Mouse (Mus musculus) urinary bladder, postnatal 14 days (tissue): ENCODE measurements around the gene Serpina3n.
"Not testable (repeated sequence)": the region's sequence is repeated elsewhere in the genome, so short reads cannot be mapped to it uniquely, and the experiment has no call there.

Source experiments
- DNase-seq: peaks from one replicate; pipeline ENCODE4 v3.0.0; 2021; ENCODE audit warnings: low spot score

Gene Serpina3n

DNA sequence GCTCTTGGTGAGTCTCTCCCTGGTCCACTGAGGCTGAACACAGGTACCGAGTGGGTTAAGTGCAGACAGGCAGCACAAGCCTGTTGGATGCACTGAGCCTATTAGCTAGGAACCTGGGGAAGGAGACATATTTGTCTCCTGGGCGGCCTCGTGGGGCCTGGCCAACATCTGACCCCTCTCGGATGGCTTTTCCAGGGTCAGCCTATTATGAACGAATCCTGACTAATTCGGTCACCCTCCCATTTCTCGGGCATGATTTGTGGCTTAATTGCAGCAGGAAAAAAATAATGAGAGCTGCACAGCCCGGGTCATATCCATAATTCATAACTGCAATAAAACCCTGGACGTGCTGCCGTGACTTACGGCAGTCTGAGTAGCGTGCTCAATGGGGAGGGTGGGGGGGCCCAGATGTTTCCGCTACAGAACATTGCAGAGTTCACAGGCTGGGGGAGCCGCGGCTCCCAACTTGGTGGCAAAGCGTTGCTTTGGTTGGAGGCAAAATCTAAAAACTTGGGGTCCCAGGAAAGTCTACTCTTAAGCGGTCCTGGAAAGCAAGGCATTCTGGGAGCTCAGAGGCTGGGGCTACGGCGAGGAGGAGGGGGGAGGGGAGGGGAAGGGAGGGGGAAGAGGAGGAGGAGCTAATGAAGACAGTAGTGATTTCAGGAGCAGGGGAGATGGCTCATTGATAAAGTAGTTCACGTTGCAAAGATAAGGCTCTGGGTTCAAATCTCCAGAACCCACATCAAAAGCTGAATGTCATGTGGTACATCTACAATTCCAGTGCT, 27.6 kb downstream of the Serpina3n start:
- no peak for DNase-seq

DNA sequence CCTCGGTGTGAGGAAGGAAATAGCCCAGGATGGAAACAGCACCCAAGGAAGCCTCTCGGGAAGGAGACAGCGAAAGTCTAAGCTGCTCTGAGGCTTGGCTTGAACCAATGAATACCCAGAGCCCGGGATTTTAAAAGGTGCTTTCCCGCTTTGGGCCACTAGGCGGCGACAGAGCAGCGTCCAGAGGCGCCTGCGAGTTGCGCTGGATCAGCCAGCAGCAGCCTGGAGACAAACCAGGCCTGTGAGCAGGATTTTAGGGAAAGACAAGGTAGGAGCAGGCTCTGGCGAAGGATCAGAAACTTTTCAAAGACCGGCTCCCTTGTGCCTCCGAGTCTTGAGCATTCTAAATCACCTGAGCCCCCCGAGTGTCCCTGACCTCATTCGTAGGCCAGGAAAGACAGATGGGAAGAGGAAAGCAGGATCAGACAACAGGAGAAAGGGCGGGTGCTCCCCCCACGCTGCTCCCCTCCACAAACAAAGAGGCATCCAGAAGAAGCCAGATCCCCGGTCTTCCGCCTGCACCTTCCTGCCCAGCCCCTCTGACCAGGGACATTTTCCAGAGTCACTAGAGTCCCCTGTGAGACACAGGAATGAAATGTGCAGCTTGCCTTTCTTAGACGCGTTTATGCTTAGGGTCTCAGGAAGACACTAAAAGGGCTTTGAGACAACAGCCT, 33.7 kb downstream of the Serpina3n start:
- peak; percentile 83 for DNase-seq

DNA sequence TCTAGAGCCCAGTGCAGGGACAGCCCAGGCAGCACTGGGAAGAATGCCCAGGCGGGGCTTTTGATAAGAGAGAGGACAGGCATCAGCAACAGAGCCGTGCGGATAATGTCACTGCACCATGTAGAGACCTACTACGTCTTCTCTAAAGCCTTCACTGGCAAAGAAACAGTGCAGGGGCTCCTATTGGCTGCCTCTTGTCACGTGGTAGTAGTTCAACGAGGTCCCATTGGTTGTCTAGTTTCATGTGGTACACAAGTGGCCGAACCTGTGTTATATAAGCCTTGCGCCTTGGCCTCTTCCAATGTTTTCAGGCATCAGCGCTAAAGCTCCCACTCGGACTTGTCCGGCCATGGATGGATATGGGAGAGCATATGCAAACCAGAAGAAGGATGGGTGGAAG, 37.2 kb downstream of the Serpina3n start:
- DNase-seq, result no peak

DNA sequence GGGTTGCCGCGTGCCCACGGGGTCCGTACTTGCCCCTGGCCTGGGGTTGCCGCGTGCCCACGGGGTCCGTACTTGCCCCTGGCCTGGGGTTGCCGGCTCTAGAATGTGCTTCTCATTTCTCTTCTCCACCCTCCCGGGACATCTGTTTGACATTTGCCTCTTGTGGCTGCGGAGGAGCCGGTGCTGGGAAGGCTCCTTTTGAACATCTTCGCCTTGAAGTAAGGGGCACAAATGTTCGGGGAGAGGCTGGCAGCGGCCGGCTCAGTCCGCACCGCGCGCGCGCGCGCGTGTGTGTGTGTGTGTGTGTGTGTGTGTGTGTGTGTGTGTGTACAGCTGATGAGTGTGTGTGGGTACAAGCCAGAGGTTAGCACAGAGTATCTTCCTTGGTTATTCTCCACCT, 40.5 kb downstream of the Serpina3n start:
- not testable (repeated sequence) for DNase-seq

DNA sequence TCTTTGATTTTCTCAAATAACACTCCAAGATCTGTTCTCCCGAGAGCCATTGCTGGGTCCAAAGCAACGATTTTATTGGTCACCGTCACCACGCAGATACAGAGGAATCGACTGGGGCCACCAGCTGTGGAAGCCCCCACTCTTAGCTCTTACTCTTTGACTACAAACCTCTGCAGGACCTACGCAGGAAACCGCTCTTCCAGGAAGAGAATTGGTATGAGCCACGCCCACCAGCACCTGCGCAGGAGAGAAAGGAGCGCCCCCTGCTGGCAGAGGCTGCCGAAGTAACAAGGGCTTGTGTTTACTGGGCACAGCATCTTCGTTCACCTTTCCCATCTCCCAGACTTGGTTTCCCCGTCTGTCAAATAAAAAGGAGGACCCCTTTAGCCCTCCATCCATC, 41.6 kb downstream of the Serpina3n start:
- DNase-seq, result peak; percentile 66

DNA sequence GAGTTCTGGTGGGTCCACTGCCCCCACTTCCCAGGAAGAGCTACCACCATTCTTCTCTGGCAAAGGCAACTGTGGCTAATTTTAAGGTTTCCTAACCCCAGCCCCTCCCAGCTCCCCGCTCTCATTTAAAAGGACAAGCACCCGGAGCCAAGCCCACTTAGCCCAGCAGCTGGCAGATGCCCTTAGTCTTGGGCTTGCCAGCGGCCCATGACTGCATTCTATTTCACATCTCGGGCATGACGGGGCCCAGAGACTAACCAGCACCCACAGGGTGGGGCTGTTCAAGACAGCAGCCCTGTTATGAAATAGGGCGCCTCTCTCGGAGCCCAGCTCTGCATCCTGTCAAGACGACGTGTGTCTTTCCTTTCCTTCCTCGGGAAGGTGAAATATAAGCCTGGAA, 43.7 kb downstream of the Serpina3n start:
- DNase-seq, result no peak

DNA sequence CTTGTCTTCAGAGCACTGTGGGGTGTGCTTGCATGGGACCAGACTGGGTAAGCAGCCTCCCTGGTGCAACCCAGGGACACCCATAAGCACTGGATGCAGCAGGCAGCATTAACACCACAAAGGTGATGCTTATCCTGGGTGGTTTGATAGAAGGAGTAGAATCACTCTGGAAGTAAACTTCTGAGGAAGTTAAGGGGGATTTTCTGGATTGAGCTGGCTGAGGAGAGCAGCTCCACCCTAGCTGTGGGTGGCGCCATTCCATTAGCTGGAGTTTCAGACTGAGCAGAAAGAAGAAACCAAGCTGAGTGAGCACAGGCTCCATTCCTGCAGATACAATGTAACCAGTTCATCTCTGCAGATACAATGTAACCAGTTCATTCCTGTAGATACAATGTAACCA, 46.5 kb downstream of the Serpina3n start:
- no peak for DNase-seq

DNA sequence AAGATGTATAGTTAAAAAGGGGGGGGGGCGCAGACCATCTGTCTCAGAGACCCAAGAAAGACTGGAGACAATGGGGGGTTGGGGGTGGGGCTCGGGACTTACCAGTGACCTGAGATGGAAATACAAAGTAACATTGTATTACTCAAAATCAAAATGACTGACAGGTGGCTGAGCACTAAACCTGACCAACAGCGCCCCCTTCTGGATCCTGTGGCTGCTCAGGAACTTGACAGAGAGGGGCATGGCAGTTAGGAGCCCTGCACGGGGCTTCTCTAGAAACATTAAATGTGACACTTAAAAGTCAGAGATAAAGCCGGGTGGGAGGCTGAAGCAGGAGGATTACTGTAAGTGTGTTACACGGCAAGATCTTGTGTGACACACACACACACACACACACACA, 52.8 kb downstream of the Serpina3n start:
- DNase-seq, result no peak

DNA sequence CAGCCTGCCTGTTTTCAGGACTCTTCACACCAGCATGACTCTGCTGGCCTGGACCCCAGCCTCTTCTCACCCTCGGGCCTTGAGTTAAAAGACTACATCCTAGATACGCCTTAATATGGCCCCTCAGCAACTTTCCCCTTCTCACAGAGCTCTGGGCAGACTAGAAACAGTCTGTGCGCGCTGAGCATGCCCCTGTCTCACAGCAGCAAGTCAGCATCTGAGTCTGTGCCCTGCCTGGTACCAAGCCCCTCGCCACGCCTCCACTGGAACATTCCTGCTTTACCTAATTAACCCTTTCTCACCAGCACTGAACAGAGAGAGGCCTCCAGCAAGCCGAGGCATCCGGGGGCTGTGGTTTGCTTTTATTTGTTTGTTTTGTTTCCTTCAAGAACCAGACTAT, 54.8 kb downstream of the Serpina3n start:
- no peak for DNase-seq
